9 mouse cellular contexts compared by ENCODE assay signal in the genomic region with DNA sequence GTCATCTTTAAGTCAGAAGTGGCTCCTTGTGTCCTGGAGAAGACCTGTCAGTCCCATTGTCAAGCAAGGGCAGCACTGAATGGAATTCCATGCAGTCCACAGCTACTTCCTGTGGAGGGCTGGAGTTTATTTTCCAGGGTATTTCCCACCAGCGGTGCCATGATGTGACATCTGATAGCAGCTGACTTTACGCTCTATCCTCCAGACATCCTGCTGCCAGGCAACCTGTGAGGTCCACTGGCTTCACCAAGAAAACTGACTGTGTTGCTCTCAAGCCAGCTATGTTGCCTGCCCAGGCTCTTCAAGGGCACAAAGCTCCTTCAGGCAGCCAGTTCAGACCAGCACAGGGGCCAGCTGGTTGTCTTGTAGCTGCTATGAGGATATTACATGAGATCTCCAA.
DNase-seq lines count a peak whose midpoint lies in the region; ATAC-seq and TF ChIP-seq lines count a peak whose summit lies in the region.
"Had no signal": no experiment of that assay in that cellular context is flagged by ENCODE, and none has a peak within 500 bp of the region (broad histone marks: within the 10 kb centered on the region; RNA-seq: fewer than 3 reads in every experiment).

No protein-coding gene starts in this region.

- DNase-seq in hindbrain, embryonic 10.5 days (ENCODE audit: low spot score), result peak; percentile 29
- DNase-seq in brain, embryonic 14.5 days (ENCODE audit: low read depth), result peak; percentile 14
- peak; percentile 48 for DNase-seq in lung, postnatal 25 days (ENCODE audit: low spot score)
- DNase-seq in thymus, adult 18-20 months, result no peak
- DNase-seq in frontal cortex, postnatal 14 days (ENCODE audit: low spot score in 2 of 2), result no peak
- DNase-seq in layer of hippocampus, postnatal 36 days, result no peak

- H3K4me1 ChIP-seq in hindbrain, embryonic 10.5 days (replicated peaks), result peaks cover 34% of the 10 kb centered on the region
- peaks cover 31% of the 10 kb centered on the region for H3K4me1 ChIP-seq in hindbrain, embryonic 13.5 days (replicated peaks)
- peaks cover 37% of the 10 kb centered on the region for H3K4me1 ChIP-seq in intestine, embryonic 15.5 days (replicated peaks)

- H3K4me3 ChIP-seq in hindbrain, embryonic 10.5 days, result no peak overlapping the region
- no peak overlapping the region for H3K4me3 ChIP-seq in hindbrain, embryonic 13.5 days
- no peak overlapping the region for H3K4me3 ChIP-seq in intestine, embryonic 15.5 days (replicated peaks)
- H3K4me3 ChIP-seq: hindbrain, embryonic 15.5 days had no signal

- WGBS in hindbrain, embryonic 10.5 days, result 51% methylated on average over 2 of the region's 2 CpGs
- WGBS in hindbrain, embryonic 13.5 days, result 49% methylated on average over 2 of the region's 2 CpGs
- 26% methylated on average over 2 of the region's 2 CpGs for WGBS in intestine, embryonic 15.5 days

- no peak overlapping the region for H3K9ac ChIP-seq in hindbrain, embryonic 13.5 days
- H3K9ac ChIP-seq in intestine, embryonic 15.5 days, result no peak overlapping the region
- H3K9ac ChIP-seq: hindbrain, embryonic 15.5 days had no signal

- no peak for TF ChIP-seq POLR2A in brain, embryonic 14.5 days (IDR thresholded peaks at IDR 0.05; ENCODE audit: borderline replicate concordance, extremely low read depth, insufficient read depth, insufficient read length, poor library complexity, severe bottlenecking)

- no peak for ATAC-seq in hindbrain, embryonic 13.5 days (ENCODE audit: low FRiP score)
- ATAC-seq in intestine, embryonic 15.5 days, result no peak

- no peaks in the 10 kb centered on the region for H3K36me3 ChIP-seq in hindbrain, embryonic 10.5 days
- no peaks in the 10 kb centered on the region for H3K36me3 ChIP-seq in hindbrain, embryonic 13.5 days
- no peaks in the 10 kb centered on the region for H3K36me3 ChIP-seq in intestine, embryonic 15.5 days
- H3K36me3 ChIP-seq: hindbrain, embryonic 15.5 days had no signal

- no peaks in the 10 kb centered on the region for H3K9me3 ChIP-seq in hindbrain, embryonic 10.5 days
- no peaks in the 10 kb centered on the region for H3K9me3 ChIP-seq in hindbrain, embryonic 13.5 days
- no peaks in the 10 kb centered on the region for H3K9me3 ChIP-seq in intestine, embryonic 15.5 days
- H3K9me3 ChIP-seq: hindbrain, embryonic 15.5 days had no signal

- no peak overlapping the region for H3K27ac ChIP-seq in hindbrain, embryonic 10.5 days
- H3K27ac ChIP-seq in hindbrain, embryonic 13.5 days, result no peak overlapping the region
- peak overlapping the region; percentile 79 for H3K27ac ChIP-seq in intestine, embryonic 15.5 days
- H3K27ac ChIP-seq: hindbrain, embryonic 15.5 days had no signal

- no peak overlapping the region for H3K4me2 ChIP-seq in hindbrain, embryonic 13.5 days
- no peak overlapping the region for H3K4me2 ChIP-seq in intestine, embryonic 15.5 days (replicated peaks)
- H3K4me2 ChIP-seq: hindbrain, embryonic 15.5 days had no signal

- no peaks in the 10 kb centered on the region for H3K27me3 ChIP-seq in hindbrain, embryonic 10.5 days (ENCODE audit: insufficient read depth, poor library complexity, severe bottlenecking)
- no peaks in the 10 kb centered on the region for H3K27me3 ChIP-seq in hindbrain, embryonic 13.5 days
- H3K27me3 ChIP-seq in intestine, embryonic 15.5 days (replicated peaks), result no peaks in the 10 kb centered on the region
- H3K27me3 ChIP-seq: hindbrain, embryonic 15.5 days had no signal

- no peak for TF ChIP-seq CTCF in brain, embryonic 14.5 days (IDR thresholded peaks at IDR 0.05; ENCODE audit: borderline replicate concordance, extremely low read depth, insufficient read depth, insufficient read length)

Comparison
In these comparisons a context has a peak if more than half of its experiments do, and no peak if none do; other contexts are left out.
1. DNase-seq: peak in hindbrain, embryonic 10.5 days (single experiment), brain, embryonic 14.5 days (single experiment) and lung, postnatal 25 days (single experiment); none in thymus, adult 18-20 months (0 of 2), frontal cortex, postnatal 14 days (0 of 2) and layer of hippocampus, postnatal 36 days (0 of 2).